Mouse (Mus musculus) splenic B cell, adult 2 months (primary cell): ENCODE results near the gene F2r.

Experiments used
- DNase-seq: peaks from one replicate; pipeline ENCODE4 v3.0.0-alpha.2; 2011; ENCODE audit warnings: low read depth, low spot score
- H3K27me3 ChIP-seq: 2 replicates; pipeline ENCODE4 v1.6.1; 2012; ENCODE audit warnings: mild to moderate bottlenecking, low read length, moderate library complexity, mixed read lengths; ENCODE audit not compliant: control insufficient read depth, poor library complexity, insufficient read depth, severe bottlenecking
- H3K36me3 ChIP-seq: 2 replicates; pipeline ENCODE4 v1.6.1; 2012; ENCODE audit warnings: mild to moderate bottlenecking, low read length, moderate library complexity, mixed read lengths; ENCODE audit not compliant: control insufficient read depth, poor library complexity, insufficient read depth, severe bottlenecking

The F2r gene

DNA sequence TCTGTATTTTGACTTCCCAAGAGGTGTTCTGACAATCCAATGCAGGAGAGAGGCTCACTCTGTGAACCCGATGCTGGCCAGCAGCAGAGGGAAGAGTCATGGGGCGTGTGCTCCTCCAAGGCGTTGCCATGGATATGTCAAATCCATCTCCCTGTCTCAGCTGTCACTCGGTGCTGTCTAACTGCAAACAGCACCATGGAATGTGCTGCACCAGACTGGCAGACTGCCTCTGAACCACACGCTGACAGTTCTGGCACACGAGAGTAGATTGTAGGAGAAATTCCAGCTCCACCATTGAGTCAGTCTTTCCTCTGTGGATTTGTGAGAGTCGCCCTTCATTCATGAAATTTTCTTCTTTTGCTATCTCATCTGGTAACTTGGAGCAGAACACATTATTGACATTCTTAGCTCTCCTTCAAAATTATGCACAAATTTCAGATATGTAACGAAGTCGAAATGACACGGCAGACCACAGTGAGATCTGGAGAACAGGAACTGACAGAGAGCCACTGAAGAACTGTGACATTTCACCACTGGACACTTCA, 55.1 kb downstream of the F2r start:
- no peaks in the 10 kb centered on the region for H3K27me3 ChIP-seq
- no peak for DNase-seq

DNA sequence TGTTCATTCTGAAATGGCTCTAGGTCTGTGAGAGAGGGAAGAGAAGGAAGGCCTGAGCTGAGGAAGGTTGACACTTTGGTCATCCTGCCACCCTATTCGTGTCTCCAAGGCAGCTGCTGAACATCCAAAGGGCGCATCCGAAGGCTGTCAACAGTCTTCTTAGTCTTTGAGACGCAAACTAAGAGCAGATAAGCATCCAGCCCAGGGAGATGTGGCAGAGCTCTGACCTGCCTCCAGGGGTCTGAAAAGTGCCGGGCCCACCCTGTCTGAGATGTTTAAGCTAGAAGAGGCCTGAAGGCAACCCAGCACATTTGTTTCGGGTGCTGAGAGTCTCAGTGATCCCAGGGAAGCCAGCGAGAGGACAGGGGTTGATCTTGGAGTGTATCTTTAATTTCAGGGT, 61.0 kb downstream of the F2r start:
- H3K36me3 ChIP-seq = no peaks in the 10 kb centered on the region
- no peak for DNase-seq
- H3K27me3 ChIP-seq = no peaks in the 10 kb centered on the region

More for the DNA sequence above, 55.1 kb downstream of the F2r start:
- H3K36me3 ChIP-seq = no peaks in the 10 kb centered on the region

DNA sequence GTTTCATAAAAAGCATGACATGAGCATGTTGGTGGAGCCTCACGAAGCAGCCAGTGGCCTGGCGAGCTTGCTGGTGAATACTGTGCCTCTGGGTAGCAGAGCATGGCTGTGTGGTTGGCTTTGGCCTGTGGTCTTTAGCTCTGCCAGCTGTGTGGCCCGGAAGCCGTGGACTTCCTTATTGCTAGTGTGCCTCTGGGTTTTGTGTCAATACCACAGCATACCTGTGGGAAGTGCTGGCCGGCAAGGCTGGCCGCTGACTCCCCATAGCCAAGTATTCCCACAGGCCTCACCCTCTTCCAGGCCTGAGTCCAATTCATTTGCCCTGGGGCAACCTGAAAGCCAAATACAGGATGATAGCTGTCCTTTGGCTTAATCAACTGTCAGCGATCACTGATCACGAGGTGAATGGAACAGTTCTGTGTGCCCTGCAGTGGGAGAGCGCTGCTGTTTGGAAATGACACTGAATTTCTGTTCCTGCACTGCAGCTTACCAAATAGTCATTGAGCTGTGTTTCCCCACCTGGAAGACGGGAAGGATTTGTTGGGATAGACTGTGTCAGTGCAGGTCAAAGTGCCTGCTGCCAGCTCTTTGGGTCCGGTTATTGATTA, 64.3 kb downstream of the F2r start:
- peak; percentile 39 for DNase-seq
- Histone ChIP-seq H3K36me3 (no peaks in the 10 kb centered on the region), H3K27me3 (no peaks in the 10 kb centered on the region; the same call in 1 of the 2 replicates)
